Mouse (Mus musculus) c-Kit-positive CD71-negative TER-119-negative erythroid progenitor cells, embryonic 14.5 days (primary cell): ENCODE results near the gene Ganc.
A peak's percentile ranks its signal among the peaks of the same experiment; 100 is the strongest.

Source experiments
- DNase-seq: peaks from one replicate; pipeline ENCODE4 v3.0.0-alpha.2; 2013; ENCODE audit warnings: low read depth

Gene Ganc

DNA sequence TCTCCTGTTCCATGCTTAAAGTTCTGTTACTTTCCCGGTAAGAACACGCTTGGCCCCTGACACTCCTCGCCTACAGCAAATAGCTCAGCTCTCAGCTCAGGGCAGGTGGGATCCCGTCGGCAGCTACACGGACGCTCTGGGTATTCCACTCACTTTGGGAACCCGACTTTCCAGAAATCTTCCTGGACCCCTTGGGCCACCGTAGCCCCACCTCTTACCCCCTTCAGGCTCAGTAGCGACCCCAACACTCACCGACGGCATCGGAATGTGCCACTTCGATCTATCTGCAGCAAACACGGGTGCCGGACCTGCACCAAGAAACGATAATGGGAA, at the start of gene Ganc:
Gene Ganc, plus strand, starts transcription at position 244 of the 333 bp plus-strand sequence.
- no peak for DNase-seq

DNA sequence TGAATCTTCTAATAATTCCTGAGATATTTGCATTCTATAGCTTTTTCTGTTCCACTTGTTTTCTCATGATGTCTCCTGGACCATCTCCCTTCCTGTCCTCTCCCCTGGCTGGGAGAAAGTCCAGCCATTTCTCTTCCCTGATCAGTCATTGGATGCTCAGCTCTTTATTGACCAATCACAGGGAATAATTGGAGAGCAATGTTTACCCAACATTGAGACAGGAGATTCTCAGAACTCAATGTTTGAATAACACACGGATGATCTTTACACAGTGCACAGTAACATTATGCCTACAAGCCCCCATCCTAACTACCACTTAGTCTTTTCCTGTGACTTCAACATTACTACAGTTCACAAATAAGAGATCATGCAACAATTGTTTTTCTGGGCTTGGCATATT, 43.3 kb upstream of the Ganc start:
- DNase-seq, result no peak

DNA sequence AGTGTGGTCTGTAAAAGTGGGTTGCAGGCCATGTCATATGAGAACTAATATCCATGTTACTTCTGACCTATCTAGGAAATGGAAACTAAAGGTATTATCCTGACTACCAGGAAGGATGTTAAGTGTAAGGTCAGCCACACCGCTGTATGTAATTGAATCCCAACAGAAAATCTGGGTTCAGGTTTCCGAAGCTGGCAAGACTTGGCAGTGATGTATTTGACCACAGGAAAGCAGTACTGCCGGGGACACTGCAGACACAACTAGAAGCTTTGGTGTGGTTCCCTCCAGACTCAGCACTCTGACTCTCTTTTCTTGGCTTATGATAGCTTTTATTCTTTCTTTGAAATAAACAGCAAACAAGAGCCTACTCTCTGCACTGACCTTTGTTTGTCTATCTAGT, 37.2 kb upstream of the Ganc start:
- no peak for DNase-seq

DNA sequence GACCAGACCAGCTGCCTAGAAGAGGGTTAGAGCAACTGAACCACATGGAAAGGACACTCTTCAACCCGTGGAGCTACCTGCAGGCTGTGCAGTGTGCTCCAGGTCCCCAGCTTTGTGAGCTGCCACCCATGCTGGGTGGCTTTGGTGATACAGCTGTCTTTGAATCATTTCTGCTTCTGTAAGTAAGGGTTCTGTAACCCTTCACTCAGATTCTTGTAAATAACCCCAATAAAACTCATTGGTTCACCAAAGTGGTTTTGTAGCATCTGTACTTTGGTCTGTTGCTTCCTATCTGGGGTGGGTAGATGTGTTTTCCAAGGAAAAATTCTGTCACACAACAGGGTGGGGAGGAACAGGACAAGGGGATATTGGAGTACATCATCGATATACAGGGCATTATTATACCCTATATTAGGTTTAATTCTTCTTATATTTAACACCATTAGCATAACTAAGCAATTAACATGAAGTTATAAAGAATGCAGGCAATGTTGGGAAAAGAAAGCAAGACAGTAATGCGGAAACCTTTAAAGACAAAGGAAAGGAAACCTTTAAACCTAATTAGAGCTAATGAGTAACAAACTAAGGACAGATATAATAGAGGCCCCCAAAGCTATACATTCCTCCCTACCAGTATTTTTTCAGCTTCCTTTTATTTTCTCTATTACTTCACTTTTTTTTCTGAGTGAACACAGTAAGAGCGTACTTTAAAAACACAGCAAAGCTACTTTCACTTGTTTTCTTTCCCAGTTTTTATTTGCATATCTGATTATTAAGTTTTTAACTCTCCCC, 36.1 kb upstream of the Ganc start:
- no peak for DNase-seq

DNA sequence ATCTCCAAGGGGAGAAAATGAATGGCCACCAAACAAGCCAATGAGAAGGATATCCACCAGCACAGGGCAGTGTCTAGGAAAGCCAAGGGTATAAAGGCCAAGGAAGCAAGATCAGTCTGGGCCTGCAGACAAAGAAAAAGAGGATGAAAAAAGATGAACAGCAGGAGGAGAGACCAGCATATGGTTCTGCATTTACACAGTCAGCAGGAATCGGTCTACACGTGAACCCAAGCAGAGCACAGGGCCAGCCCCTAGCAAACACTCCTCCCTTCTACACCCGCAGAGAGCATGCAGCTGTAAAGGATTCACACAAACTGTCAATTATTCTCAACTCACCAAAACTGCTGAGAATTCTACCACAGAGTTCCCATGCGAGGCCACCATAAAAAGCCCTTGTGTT, 29.8 kb upstream of the Ganc start:
- no peak for DNase-seq

DNA sequence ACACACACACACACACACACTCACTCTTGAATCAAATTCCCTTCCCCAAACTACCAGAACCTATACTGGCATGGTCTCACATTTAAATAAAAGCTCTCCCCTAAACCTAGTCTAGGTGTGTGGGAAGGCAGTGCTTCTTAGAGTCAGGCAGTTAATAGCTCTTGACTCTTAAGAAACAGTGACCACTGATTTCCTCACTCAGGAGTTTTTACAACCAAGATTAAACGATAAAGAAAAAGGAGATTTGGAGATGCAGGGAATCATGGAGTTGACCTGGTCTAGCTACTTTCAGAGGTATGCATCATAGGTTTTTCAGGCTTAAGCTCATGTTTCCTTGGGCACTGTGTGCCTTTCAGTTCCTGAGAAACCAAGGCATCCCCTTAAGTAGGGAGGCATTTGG, 17.4 kb upstream of the Ganc start:
- DNase-seq, result no peak

DNA sequence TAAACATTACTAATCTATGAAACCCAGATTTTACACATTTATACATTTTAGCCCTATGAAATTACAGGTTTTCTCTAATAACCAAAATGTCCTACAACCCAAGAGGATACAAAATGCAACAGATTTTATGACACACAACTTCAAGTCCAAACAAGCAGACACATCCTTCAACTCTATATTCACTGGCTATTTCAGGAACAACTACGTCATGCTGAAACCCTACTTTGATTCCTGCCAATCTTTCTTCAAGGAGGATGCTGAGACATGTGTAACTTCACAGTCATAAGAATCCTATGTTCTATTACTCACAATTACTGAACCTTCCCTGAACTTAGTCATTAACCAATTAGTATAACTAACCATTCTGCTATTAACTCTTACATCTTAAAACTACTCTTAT, 16.4 kb upstream of the Ganc start:
- DNase-seq, result no peak

DNA sequence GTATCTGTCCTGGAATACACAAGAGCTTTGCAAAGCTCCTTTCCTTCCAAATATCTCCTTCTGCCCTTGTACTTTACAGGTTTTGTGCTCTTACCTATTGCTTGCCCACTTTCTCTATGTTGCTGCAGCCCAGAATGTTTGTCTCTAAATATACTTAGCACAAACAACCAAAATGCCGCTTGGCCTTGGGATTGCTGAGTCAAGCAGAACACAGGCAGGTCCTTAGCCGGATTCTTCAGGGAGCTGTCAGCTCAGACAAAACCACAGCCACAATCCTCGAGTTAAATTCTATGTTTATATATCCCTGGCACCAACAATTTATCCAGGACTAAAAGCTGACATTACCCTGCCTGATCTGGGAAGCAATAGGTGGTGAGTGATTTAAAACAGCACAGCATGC, 14.3 kb upstream of the Ganc start:
- DNase-seq, result no peak

DNA sequence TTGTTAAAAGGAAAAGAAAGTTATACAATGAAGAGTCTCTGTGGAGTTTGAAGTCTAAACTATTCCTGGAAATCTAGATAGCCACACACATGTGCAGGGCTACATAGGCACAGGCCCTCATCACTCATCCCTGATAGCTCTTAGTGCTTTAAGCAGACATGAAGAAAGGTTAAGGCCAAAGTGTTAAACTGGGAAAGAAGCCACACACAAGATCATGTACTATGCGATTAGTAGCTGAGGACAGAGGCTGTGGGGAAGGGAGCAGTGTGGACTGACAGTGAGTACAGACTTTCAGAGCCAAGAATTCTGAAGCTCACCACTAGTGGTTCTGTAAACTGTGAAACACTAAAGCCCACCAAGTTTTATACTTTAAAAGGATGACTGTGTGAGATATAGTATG, 12.8 kb upstream of the Ganc start:
- no peak for DNase-seq

DNA sequence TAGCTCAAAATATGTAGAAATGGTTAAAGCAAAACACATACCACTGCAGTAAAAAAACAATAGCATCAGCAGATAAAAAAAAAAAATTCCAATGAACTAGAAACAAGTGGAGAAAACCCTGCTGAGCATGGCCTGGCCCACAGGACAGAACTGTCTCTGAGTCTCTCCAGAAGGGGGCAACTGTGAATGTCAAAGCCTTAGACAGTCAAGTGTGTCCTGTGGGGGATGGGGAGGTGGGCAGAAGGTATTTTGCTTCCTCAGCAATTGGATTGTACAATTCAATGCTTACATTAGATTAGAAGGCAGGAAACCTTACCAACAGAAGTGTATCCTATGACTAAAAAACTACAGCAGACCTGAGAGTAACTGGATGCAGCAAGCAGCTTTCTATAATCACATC, 11.3 kb upstream of the Ganc start:
- DNase-seq, result no peak

DNA sequence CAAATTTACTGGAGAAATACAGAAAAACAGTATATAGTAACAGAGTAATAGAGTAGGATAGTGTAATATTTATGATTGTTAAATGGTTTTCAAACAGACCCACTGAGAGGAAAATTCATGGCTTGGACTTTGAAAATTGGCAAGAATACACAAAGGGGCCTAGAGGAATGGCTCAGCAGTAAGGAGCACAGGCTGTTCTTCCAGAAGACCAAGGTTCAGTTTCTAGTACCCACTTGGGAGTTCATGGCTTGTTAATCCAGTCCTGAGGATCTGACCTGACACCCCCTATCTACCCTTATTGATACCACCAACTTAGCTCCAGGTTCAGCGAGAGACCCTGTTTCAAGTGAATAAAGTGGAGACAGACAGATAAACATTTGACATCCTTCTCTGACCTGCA, 5.7 kb upstream of the Ganc start:
- no peak for DNase-seq

DNA sequence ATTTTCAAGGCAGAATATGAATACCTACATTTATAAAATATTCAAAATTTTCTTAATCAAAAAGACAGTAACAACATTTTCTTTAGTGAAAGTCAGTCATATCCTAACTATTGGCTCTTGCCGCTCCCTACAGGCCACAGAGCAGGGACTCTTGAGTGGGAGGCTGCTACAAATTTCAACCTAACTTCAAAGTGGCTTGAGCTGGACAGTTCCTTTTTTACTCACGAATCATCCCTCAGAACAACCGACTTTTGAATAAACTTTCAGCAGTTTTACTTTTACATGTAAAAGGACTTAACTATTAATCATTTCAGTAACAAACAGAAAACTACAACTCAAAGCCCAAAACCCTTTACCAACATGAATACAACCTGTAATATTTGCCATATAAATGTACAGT, 883 bp upstream of the Ganc start:
- no peak for DNase-seq

DNA sequence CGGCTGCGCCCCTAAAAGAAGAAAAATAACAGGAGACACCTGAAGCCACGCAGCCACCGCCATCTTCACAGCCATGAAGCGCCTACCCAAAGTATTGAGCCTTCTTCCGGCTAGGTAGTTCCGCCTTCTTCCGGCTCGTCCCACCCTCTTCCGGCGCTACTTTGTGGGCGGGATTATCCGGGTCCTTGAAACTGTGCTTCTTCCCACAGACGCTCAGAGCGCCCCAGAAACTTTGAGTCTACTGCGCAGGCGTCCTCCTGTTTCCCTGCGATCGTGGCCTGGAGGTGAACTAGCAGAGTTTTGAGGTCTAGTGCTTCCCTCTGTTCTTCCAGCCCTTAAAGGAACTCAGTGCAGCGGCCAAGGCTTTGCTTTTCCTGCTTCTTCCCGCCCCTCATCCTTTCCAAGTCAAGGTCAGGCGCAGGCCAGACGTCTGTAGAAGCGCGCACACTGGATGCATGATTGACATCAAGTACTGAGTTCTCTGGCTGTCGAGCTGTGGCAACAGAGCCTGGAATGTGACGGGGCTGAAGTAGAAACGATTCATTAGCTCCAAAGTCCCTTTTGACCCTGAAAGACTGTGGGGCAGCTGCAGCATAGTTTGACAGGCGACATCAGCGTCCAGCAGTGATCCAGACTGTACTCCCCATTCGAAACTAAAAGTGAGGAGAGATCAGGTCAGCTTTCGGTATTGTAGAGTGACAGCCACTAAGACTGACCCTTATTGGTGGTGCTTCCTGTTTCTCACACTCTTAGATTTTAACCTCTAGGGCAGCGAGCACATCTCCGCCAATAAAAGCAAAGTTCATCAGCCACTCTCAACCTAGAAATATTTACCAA, 508 bp downstream of the Ganc start, which contains the start of gene Tmem87a:
Gene Tmem87a, minus strand, starts transcription at position 128 of the 837 bp plus-strand sequence.
- DNase-seq, result peak; percentile 97

DNA sequence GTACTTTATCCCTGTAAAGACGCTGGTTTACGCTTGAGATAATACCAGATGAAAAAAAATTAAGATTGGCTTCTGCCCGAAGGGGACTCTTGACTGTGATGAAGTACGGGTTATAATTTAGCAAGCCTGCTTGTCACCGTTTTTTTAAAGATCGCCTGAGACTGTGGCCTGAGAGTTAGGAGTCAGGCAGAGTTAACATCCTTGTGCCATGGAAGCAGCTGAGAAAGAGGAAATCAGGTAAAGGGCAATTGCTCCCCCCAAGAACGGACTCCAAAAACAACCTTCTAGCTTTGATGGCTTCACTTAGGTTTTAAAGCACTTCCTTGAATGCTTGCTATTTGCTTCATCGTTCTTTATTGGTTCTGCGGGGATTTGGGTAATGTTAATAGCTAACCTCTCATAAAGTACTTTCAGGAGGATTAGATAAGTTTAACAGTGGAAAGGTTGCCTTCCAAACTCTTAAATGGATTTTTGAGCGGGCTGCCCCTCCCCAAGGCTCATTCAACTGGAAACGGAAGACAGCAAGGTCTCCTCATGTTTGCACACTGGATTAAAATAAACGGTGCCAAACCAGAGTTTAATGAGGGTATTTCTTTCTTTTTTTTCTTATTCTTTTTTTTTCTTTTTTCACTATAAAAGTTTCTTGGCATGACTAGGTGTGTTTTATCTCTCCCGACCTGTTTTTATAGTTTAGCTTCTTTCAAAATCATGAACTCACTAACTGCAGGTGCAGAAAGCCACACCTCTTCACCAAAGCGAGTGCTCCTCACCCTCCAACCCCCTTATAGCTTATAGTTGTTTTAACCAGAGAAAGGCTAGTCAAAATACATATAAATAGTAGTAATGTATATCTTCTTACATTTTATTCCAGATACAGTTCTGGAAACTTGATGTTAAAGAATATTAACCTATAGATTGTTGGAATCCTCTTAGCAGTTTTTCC, 1.4 kb downstream of the Ganc start:
- DNase-seq, result peak; percentile 8

DNA sequence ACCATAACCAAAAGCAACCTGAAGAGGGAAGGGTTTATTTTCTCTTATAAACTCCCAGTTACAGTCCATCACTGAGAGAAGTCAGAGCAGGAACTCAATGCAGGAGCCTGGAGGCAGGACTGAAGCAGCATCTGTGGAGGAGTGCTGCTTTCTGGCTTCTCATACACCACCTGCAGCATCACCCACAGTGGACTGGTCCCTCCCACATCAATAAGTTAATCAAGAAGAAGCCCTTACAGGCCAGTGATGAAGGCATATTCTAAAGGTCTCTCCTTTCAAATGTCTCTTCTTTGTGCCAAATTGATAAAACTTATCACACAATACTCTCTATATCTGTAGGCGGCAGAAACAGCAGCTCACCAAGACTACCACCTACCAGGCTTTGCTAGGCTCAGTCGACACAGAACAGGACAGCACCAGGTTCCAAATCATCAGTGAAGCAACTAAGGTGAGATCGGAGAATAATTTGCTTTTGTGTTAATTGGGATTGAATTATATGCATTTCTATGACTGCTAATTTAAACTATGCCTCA, 7.5 kb downstream of the Ganc start:
- DNase-seq, result no peak

DNA sequence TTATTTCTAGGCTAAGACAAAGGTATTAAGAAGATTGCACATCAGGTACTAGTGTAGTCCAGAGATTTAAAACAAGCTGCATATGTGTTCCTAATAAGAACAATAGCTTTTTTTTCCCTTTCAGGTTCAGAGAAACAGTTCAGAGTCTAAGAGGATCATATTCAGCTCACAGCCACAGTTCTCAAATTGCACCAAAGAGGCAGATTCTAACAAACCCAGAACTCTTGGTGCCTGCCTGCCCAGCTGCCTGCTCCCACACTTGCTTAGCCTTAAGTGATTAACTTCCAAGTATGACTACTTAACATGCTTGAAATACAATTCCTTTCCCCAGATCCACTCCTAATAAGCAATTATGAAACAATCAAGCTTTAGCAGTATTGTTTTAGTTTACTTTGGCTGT, 10.4 kb downstream of the Ganc start:
- no peak for DNase-seq

DNA sequence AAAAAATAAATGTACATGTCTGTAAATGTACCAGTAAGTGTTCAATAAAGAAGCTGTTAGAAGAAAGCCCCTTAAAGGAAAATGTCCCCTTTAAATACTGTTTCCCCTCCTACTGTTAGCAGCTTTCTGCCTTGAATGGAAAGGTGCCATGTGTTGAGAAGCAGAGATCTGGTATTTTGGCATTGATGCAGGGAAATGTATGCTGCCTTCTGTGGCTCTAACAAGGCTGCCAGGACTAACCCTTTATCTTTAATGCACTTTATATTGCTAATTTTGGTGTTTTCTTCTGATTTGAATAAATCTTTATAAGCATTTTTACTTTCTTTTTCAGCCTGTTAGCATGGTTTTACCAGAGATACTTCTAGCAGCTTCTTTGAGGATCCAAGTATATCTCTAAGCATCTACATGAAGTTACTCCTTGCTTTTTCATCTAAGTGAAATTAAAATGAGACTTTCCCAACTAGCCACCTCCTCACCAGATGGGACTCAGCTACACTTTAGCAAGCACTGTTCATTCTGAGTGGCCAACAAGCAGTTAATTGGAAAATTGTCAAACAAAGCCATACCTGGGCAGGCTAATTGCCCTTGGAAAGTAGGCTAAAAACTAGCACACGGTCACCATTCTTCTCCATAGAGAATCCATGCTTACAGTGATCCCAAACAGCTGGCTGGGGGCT, 11.2 kb downstream of the Ganc start:
- DNase-seq, result no peak

DNA sequence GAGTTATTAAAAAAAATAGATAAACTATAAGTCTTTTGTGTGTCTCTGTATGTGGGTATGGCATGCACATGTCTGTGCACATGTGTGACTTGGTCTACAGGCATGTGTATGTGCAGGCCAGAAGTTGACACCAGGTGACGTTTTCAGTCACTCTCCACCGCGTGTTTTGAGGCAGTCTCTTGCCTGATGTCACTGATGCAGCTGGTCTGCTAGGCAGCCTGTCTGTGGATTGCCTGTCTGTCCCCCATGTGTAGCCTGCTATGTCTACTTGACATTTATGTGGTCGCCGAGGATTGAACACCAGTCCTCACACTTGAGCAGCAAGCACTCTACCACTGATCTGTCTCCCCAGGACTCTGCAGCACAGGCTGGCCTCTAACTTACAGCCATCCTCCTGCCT, 20.7 kb downstream of the Ganc start:
- no peak for DNase-seq

DNA sequence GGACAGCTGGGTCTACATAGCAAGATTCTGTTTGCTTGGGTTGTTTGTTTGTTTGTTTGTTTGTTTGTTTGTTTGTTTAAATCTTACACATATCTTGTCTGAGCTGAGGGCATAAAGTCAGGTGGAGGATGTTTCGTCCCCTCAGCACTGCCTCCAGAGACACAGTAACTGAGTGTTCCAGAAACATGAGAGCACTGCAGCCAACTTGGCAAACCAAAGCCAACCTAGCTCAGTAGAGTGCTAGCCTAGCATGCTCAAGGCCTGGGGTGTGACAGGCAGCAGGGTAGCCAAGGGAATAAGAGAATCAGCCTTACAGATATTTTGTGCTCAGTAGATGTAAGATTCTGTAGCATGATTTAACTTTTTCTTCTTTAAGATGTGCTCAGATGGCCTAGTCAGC, 40.8 kb downstream of the Ganc start:
- DNase-seq, result no peak

DNA sequence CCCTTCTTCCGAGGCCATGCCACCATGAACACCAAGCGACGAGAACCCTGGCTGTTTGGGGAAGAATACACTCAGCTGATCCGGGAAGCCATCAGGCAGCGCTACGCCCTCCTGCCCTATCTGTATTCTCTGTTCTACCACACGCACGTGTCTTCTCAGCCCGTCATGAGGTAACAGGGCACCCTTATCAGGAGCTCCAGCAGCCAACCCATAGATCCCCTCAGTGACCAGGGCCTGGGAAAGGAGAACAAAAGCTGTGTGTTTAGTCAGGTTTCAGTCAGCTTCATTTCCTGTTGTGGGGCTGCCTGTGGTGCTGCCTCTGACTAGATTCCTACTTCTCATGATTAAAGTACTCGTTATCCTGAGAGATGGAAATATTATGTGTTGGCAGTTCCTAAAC, 42.7 kb downstream of the Ganc start:
- DNase-seq, result peak; percentile 22

DNA sequence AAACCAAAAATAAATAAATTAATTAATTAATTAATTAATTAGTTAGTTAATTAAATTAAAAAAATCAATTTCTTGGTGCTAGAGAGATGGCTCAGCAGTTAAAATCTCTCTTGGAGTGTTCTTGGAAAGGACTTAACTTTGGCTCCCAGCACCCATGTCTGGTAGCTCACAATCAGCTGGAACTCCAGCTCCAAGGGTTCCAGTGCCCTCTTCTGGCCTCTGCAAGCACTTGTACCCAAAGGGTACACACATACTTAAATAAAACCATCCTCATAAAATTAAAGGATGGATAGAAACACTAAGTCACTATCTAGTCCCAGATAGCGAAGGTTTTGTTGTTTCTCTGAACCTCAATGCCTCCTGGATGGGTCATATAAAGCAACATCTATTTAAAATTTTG, 43.6 kb downstream of the Ganc start:
- no peak for DNase-seq

DNA sequence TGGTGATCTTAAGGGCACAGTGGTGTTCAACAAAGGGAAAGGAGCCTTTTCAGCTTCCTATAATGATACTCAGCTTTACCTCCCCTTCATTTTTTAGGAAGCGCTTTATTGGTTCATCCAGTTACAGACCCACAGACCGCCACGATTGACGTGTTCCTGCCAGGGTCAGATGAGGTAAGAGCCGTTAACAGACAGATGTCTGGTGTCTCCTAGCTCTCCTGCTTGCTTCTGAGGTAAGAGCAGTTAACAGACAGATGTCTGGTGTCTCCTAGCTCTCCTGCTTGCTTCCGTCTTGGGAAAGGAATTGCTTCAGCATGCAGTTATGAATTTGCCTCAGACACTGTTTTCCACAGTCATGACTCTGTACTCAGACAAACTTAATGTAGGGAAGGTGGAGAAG, 47.0 kb downstream of the Ganc start:
- DNase-seq, result no peak
